Mouse (Mus musculus) limb, embryonic 14.5 days (tissue): ENCODE results near the gene Rnf4. TPM values are rescaled to one million over a fixed set of nuclear protein-coding genes. Genes with fewer than 3 reads are reported as not detected.

Source experiments
- ATAC-seq: fragments of 200-750 bp; cut with Nextera tagmentation; 2 replicates; pipeline ENCODE4 v1.8.0; 2017; ENCODE audit warnings: low read depth, moderate number of reproducible peaks, moderate TSS enrichment; ENCODE audit not compliant: low FRiP score
- DNase-seq: peaks from one replicate; pipeline ENCODE4 v3.0.0-alpha.2; 2015; ENCODE audit warnings: low spot score
- H3K27ac ChIP-seq: fragments of 300-500 bp; sonication (generic); replicated peaks from 2 replicates; pipeline ENCODE4 v1.5.1; 2014; ENCODE audit warnings: low read depth, mild to moderate bottlenecking, low read length, moderate library complexity, mixed read lengths
- H3K27me3 ChIP-seq: fragments of 300-500 bp; sonication (generic); 2 replicates; pipeline ENCODE4 v1.6.1; 2014; ENCODE audit warnings: low read length, mixed read lengths; ENCODE audit not compliant: control insufficient read depth, insufficient read depth
- H3K36me3 ChIP-seq: fragments of 300-500 bp; sonication (generic); 2 replicates; pipeline ENCODE4 v1.6.1; 2014; ENCODE audit warnings: mild to moderate bottlenecking, low read length, moderate library complexity, mixed read lengths; ENCODE audit not compliant: control insufficient read depth, insufficient read depth
- H3K4me1 ChIP-seq: fragments of 300-500 bp; sonication (generic); 2 replicates; pipeline ENCODE4 v1.6.1; 2014; ENCODE audit warnings: antibody characterized with exemption, low read length, mixed read lengths; ENCODE audit not compliant: control insufficient read depth, insufficient read depth
- H3K4me2 ChIP-seq: fragments of 300-500 bp; sonication (generic); replicated peaks from 2 replicates; pipeline ENCODE4 v1.6.1; 2014; ENCODE audit warnings: low read depth, mild to moderate bottlenecking, low read length, moderate library complexity; ENCODE audit not compliant: severe bottlenecking
- H3K4me3 ChIP-seq: fragments of 300-500 bp; sonication (generic); replicated peaks from 2 replicates; pipeline ENCODE4 v1.5.1; 2014; ENCODE audit warnings: low read length
- H3K9ac ChIP-seq: fragments of 300-500 bp; sonication (generic); 2 replicates; pipeline ENCODE4 v1.6.1; 2014; ENCODE audit warnings: mild to moderate bottlenecking, low read depth, low read length, moderate library complexity; ENCODE audit not compliant: severe bottlenecking
- H3K9me3 ChIP-seq: fragments of 300-500 bp; sonication (generic); 2 replicates; pipeline ENCODE4 v1.6.1; 2016; ENCODE audit warnings: low read length; ENCODE audit not compliant: control insufficient read depth
- POLR2A ChIP-seq: fragments of 200-500 bp; IDR thresholded peaks from 2 replicates; pipeline ENCODE4 v1.8.0; 2012; ENCODE audit warnings: inconsistent platforms, mild to moderate bottlenecking, moderate library complexity, borderline replicate concordance; ENCODE audit not compliant: insufficient read depth, insufficient read length; ENCODE audit errors: extremely low read depth
- WGBS: fragments of 180-500 bp; shearing (Covaris S2); extraction: QIAGEN DNeasy Blood & Tissue Kit; methylation state at CpG from one replicate; pipeline ENCODE4 v1.1.7; 2014; 5-methylcytosine and 5-hydroxymethylcytosine counted together
- polyA plus RNA-seq, 2 experiments: library from polyadenylated mRNA; depleted of rRNA in 1 of 2; stranded (reverse) in 1 of 2; unstranded in 1 of 2; fragments of >200 nt; fragmentation: Nextera tagmentation in 1 of 2; extraction: Ambion mirVana in 1 of 2; gene quantifications; 2 replicates each; pipeline versions ENCODE4 v1.2.1 to v1.2.3; 2012 to 2014

Gene Rnf4
- polyA plus RNA-seq, 2 experiments, result 130 to 154 TPM

DNA sequence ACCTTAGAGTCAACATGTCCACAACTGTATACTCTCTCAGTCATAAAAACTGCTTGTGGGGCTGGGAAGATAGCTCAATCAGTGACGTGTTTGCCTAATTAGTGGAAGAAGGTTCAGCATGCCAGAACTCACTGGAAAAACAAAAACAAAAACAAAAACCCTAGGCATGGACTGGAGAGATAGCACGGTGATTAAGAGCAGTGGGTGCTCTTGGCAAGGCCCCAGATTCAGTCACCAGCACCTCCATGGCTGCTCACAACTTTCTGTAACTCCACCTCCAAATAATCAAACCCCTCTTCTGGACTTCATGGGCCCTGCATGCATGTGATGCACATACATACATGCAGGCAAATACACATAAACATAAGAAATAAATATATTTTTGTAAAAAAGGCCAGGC lies 46.8 kb upstream of the Rnf4 start:
- H3K4me2 ChIP-seq, result no peak overlapping the region
- H3K27ac ChIP-seq, result no peak overlapping the region
- no peaks in the 10 kb centered on the region; the same call in 1 of the 2 replicates for H3K4me1 ChIP-seq
- no peak for TF ChIP-seq POLR2A
- DNase-seq, result no peak
- H3K4me3 ChIP-seq, result no peak overlapping the region
- ATAC-seq, result no peak
- no peaks in the 10 kb centered on the region for H3K9me3 ChIP-seq
- WGBS, result 53% methylated on average over 2 of the region's 2 CpGs
- H3K9ac ChIP-seq, result no peak overlapping the region
- no peaks in the 10 kb centered on the region for H3K36me3 ChIP-seq
- H3K27me3 ChIP-seq, result peaks cover 47% of the 10 kb centered on the region

DNA sequence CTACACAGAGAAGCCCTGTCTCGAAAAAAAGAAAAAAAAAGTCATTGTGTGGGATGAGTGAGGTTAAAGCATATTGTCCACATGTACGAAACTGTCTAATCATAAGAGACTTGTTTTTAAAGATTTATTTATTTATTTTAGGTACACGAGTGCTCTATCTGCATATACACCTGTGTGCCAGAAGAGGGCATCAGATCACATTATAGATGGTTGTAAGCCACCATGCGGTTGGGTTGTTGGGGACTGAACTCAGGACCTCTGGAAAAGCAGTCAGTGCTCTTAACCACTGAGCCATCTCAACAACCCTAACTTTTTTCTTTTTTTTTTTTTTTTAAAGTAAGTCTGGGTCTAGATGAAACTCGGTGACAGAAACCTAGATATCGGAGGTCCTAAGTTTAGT lies 42.7 kb upstream of the Rnf4 start:
- Histone ChIP-seq H3K9me3 (no peaks in the 10 kb centered on the region), H3K9ac (no peak overlapping the region), H3K4me1 (no peaks in the 10 kb centered on the region), H3K4me2 (no peak overlapping the region), H3K36me3 (no peaks in the 10 kb centered on the region), H3K4me3 (no peak overlapping the region), H3K27me3 (peaks cover 13% of the 10 kb centered on the region), H3K27ac (no peak overlapping the region)
- 73% methylated on average over 6 of the region's 6 CpGs for WGBS
- DNase-seq, result no peak
- TF ChIP-seq POLR2A, result no peak
- no peak for ATAC-seq

DNA sequence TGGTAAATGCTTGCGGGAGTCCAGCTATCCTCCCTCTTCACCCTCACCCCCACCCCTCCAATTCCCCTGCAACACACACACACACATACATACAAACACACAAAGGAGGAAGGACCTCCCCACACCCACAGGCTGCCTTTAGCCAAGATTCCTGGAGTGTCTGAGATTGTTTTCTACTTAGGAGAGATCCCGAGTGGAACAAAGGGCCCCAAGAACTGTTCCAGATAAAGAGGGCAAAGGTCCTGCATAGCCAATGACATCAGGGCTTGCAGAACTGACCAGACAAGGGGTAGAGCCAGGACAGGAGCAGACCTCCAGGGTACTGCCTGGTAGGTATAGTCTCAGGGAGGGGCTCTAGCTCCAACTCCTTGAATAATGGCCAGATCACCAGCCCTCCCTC lies 41.4 kb upstream of the Rnf4 start:
- H3K9ac ChIP-seq, result no peak overlapping the region
- WGBS, result 52% methylated on average over 2 of the region's 2 CpGs
- H3K4me1 ChIP-seq, result no peaks in the 10 kb centered on the region
- H3K27ac ChIP-seq, result no peak overlapping the region
- peaks cover under 1% of the 10 kb centered on the region; the same call in 1 of the 2 replicates for H3K27me3 ChIP-seq
- TF ChIP-seq POLR2A, result no peak
- no peaks in the 10 kb centered on the region for H3K36me3 ChIP-seq
- no peaks in the 10 kb centered on the region for H3K9me3 ChIP-seq
- ATAC-seq, result no peak
- no peak for DNase-seq
- no peak overlapping the region for H3K4me2 ChIP-seq
- H3K4me3 ChIP-seq, result no peak overlapping the region

GRCm38 (mm10) chr5:34295141-34295540 lies 40.9 kb upstream of the Rnf4 start:
- H3K9me3 ChIP-seq, result no peaks in the 10 kb centered on the region
- DNase-seq, result no peak
- no peaks in the 10 kb centered on the region for H3K4me1 ChIP-seq
- no peaks in the 10 kb centered on the region for H3K36me3 ChIP-seq
- ATAC-seq, result no peak
- no peak overlapping the region for H3K9ac ChIP-seq
- no peak for TF ChIP-seq POLR2A
- H3K27ac ChIP-seq, result no peak overlapping the region
- H3K4me3 ChIP-seq, result no peak overlapping the region
- WGBS, result 100% methylated on average over 2 of the region's 2 CpGs
- H3K4me2 ChIP-seq, result no peak overlapping the region
- H3K27me3 ChIP-seq, result no peaks in the 10 kb centered on the region

DNA sequence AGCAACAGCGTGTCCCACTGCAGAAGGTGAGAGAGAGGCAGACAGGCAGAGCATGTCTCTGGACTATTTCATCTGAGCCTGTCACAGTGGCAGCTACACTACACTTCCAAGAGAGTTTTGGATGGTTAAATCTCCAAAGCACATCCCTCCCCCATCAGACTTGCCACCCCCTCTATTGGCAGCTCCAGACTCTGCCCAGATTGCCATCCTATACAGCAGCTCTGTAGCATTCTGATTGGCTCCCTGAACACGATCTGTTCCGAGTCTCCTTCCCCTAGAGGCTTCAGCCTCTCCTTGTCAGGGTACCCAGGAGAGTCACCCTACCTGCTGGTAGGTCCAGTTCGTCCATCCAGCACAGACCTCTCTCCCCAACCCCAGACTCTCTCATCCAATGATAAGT lies 38.0 kb upstream of the Rnf4 start:
- H3K36me3 ChIP-seq, result no peaks in the 10 kb centered on the region
- no peak overlapping the region for H3K9ac ChIP-seq
- WGBS, result 39% methylated on average over 4 of the region's 4 CpGs
- H3K27ac ChIP-seq, result no peak overlapping the region
- no peaks in the 10 kb centered on the region for H3K9me3 ChIP-seq
- H3K27me3 ChIP-seq, result no peaks in the 10 kb centered on the region
- DNase-seq (no peak), ATAC-seq (no peak)
- no peak overlapping the region for H3K4me2 ChIP-seq
- no peak overlapping the region for H3K4me3 ChIP-seq
- TF ChIP-seq POLR2A, result no peak
- no peaks in the 10 kb centered on the region for H3K4me1 ChIP-seq

DNA sequence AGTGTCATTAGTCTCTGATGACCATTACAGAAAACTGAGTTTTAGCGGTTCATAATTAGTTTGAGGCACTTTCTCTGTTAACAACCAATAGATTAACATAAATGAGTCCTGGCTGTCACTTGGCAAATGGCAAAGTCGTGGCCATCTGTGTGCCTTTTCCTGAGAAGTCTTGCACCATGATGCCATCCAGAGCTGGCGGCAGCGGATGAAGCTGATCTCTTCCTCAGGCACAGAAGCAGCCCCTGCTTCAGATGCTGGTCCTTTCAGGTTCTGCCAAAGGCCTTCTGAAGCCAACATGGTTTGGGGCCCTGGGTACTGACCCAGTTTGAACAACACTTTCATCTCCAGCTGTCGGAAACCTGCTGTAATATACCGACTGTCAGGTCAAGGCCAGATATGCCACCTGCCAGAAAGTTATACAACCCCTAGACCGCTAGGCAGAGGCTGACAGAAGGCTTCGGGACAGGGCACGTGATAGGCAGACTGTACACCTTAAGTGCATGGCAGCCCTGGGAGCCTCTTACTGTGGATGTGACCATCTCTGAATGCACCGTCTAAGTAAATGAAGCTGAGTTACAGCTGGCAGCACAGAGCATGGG lies 37.1 kb upstream of the Rnf4 start:
- Histone ChIP-seq H3K4me2 (no peak overlapping the region), H3K36me3 (no peaks in the 10 kb centered on the region), H3K9me3 (no peaks in the 10 kb centered on the region), H3K9ac (no peak overlapping the region), H3K4me3 (no peak overlapping the region), H3K4me1 (no peaks in the 10 kb centered on the region), H3K27ac (no peak overlapping the region), H3K27me3 (no peaks in the 10 kb centered on the region)
- DNase-seq (no peak), ATAC-seq (no peak)
- WGBS, result 77% methylated on average over 10 of the region's 10 CpGs
- TF ChIP-seq POLR2A, result no peak
